Mouse (Mus musculus) embryonic fibroblast, embryonic 13.5 days (primary cell): ENCODE results near the gene A030005K14Rik.

Experiments used
- CTCF ChIP-seq: IDR thresholded peaks from 2 replicates; pipeline ENCODE4 v1.5.1; 2011; ENCODE audit warnings: mild to moderate bottlenecking, control low read depth, low read length, moderate library complexity, borderline replicate concordance; ENCODE audit not compliant: insufficient read depth
- POLR2A ChIP-seq: IDR thresholded peaks from 2 replicates; pipeline ENCODE4 v1.6.1; 2011; ENCODE audit warnings: low read depth, mild to moderate bottlenecking, control low read depth, low read length, moderate library complexity

DNA sequence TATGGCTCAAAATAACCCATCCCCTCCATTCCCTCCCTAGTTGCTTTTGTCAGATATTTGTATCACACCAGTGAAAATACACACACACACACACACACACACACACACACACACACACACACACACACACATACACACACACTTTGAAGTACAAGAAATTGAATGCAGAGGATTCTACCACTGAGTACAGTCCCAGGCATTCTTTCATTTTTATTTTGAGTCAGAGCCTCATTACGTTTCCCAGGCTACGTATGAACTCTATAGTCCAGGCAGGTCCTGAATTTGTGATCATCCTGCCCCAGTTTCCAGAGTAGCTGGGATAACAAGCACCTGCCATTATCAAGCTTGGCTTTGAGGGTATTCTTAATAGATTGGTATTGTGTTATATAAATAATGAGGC lies 40.0 kb upstream of the A030005K14Rik start:
- TF ChIP-seq POLR2A (no peak), CTCF (no peak)
